Mouse (Mus musculus) bone marrow macrophage, adult 2 months (primary cell): ENCODE data around the gene Cog3.

Experiments used
- CTCF ChIP-seq: IDR thresholded peaks from 2 replicates; pipeline ENCODE4 v1.5.1; 2012; ENCODE audit warnings: low read depth, mild to moderate bottlenecking, low read length, moderate library complexity
- POLR2A ChIP-seq: IDR thresholded peaks from 2 replicates; pipeline ENCODE4 v1.6.1; 2012; ENCODE audit warnings: mild to moderate bottlenecking, low read depth, low read length, borderline replicate concordance

DNA sequence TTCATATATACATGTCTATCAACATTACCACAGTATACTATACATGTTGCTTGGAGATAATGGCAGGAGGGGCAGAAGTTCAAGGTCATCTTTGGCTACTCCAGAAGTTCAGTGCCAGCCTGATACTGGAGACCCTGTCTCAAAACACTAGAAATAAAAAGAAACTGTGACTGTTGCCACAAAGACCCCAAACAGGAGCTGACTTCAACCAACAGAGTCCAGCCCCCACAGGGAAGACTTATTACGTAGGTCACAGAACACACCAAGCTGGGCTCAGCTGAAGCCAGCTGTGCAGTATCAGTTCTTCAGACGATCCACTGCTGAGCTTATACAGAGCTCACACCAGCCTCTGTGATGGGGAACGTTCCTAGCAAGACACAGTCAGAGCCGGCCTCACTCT lies 37.9 kb downstream of the Cog3 start:
- TF ChIP-seq CTCF (no peak), POLR2A (no peak)
